In genomic region chr4:150258388-150258787, GRCm38 (mm10) we compare ENCODE assay signal across 10 mouse cellular contexts. TPM values are rescaled to one million over a fixed set of nuclear protein-coding genes. Genes with fewer than 3 reads are reported as not detected.
A peak's percentile ranks its signal among the peaks of the same experiment; 100 is the strongest.
DNase-seq lines count a peak whose midpoint lies in the region; ATAC-seq and TF ChIP-seq lines count a peak whose summit lies in the region.
"Had no signal": no experiment of that assay in that cellular context is flagged by ENCODE, and none has a peak within 500 bp of the region (broad histone marks: within the 10 kb centered on the region; RNA-seq: fewer than 3 reads in every experiment).

No protein-coding gene starts in this region.

- no peak for DNase-seq in heart, adult 9 months (ENCODE audit: low spot score in 2 of 2)
- DNase-seq in ES-E14 (ENCODE audit: low read depth, low spot score), result no peak
- DNase-seq in embryonic facial prominence, embryonic 14.5 days (ENCODE audit: low spot score), result no peak
- DNase-seq in spleen, postnatal 4 days (ENCODE audit: low spot score in 2 of 2), result no peak
- no peak for DNase-seq in testis, postnatal 14 days (ENCODE audit: low spot score)
- no peak for DNase-seq in c-Kit-positive CD71-positive TER-119-positive erythroid progenitor cells, embryonic 14.5 days (ENCODE audit: low spot score)

- no peak for ATAC-seq in heart, embryonic 14.5 days (ENCODE audit: insufficient number of reproducible peaks, insufficient read depth, low FRiP score, low read depth)
- 0 out of 2 replicates have a peak, but pooled peaks have one; percentile 10 for ATAC-seq in embryonic facial prominence, embryonic 14.5 days (ENCODE audit: low read depth)
- no peak for ATAC-seq in limb, embryonic 12.5 days (ENCODE audit: insufficient number of reproducible peaks, insufficient read depth, low FRiP score, low TSS enrichment, low read depth)
- ATAC-seq: CD4-positive, CD25-positive, alpha-beta regulatory T cell, adult 4 months had no signal

- no peak overlapping the region for H3K4me3 ChIP-seq in heart, embryonic 14.5 days (ENCODE audit: control insufficient read depth in 1 of 2, insufficient read depth in 1 of 2, low read depth in 1 of 2, low read length in 2 of 2)
- peak overlapping the region; percentile 17 to 28; a peak in 3 of 4 replicates for H3K4me3 ChIP-seq in ES-E14 (ENCODE audit: insufficient read depth in 1 of 2, low read depth in 1 of 2, low read length in 2 of 2, poor library complexity in 1 of 2, severe bottlenecking in 1 of 2)
- H3K4me3 ChIP-seq in embryonic facial prominence, embryonic 14.5 days (ENCODE audit: low read depth, low read length), result no peak overlapping the region
- no peak overlapping the region for H3K4me3 ChIP-seq in limb, embryonic 12.5 days (replicated peaks)

- peak overlapping the region; percentile 55 to 68 for H3K27ac ChIP-seq in heart, embryonic 14.5 days (replicated peaks in 1 of 2; ENCODE audit: control insufficient read depth in 1 of 2, insufficient read depth in 1 of 2, low read depth in 2 of 2, low read length in 2 of 2)
- H3K27ac ChIP-seq in ES-E14 (ENCODE audit: insufficient read depth, low read depth, low read length, poor library complexity, severe bottlenecking), result no peak overlapping the region
- peak overlapping the region; percentile 46 for H3K27ac ChIP-seq in embryonic facial prominence, embryonic 14.5 days (replicated peaks; ENCODE audit: low read depth, low read length)
- 0 out of 2 replicates have a peak overlapping the region, but pooled peaks have one; percentile 41 for H3K27ac ChIP-seq in limb, embryonic 12.5 days

- 61% methylated on average over 14 of the region's 14 CpGs for WGBS in heart, embryonic 14.5 days
- 58% methylated on average over 14 of the region's 14 CpGs for WGBS in embryonic facial prominence, embryonic 14.5 days
- WGBS in limb, embryonic 12.5 days, result 69% methylated on average over 14 of the region's 14 CpGs

- peak overlapping the region; percentile 50 for H3K9ac ChIP-seq in heart, embryonic 14.5 days (ENCODE audit: low read length)
- H3K9ac ChIP-seq in ES-E14 (ENCODE audit: insufficient read depth, low read depth, low read length, poor library complexity, severe bottlenecking), result peak overlapping the region; percentile 2; the same call in 1 of the 2 replicates
- H3K9ac ChIP-seq in embryonic facial prominence, embryonic 14.5 days (ENCODE audit: low read depth, low read length), result peak overlapping the region; percentile 46
- 0 out of 2 replicates have a peak overlapping the region, but pooled peaks have one; percentile 27 for H3K9ac ChIP-seq in limb, embryonic 12.5 days (replicated peaks)

- no peaks in the 10 kb centered on the region for H3K9me3 ChIP-seq in heart, embryonic 14.5 days (ENCODE audit: control insufficient read depth, low read length)
- no peaks in the 10 kb centered on the region for H3K9me3 ChIP-seq in ES-E14 (ENCODE audit: control insufficient read depth, insufficient read depth, low read depth, low read length)
- no peaks in the 10 kb centered on the region for H3K9me3 ChIP-seq in embryonic facial prominence, embryonic 14.5 days (ENCODE audit: control insufficient read depth, low read length)
- no peaks in the 10 kb centered on the region for H3K9me3 ChIP-seq in limb, embryonic 12.5 days

- H3K36me3 ChIP-seq in heart, embryonic 14.5 days (ENCODE audit: control insufficient read depth, insufficient read depth, low read length), result peaks cover 12% of the 10 kb centered on the region; the same call in 1 of the 2 replicates
- no peaks in the 10 kb centered on the region for H3K36me3 ChIP-seq in ES-E14 (ENCODE audit: control insufficient read depth, insufficient read depth, low read length, poor library complexity, severe bottlenecking)
- H3K36me3 ChIP-seq in embryonic facial prominence, embryonic 14.5 days (ENCODE audit: control insufficient read depth, insufficient read depth, low read length), result no peaks in the 10 kb centered on the region
- 0 out of 2 replicates have a peak, but pooled peaks cover 5% of the 10 kb centered on the region for H3K36me3 ChIP-seq in limb, embryonic 12.5 days

- peak overlapping the region; percentile 27 for H3K4me2 ChIP-seq in heart, embryonic 14.5 days (ENCODE audit: low read length)
- H3K4me2 ChIP-seq in embryonic facial prominence, embryonic 14.5 days (ENCODE audit: low read depth, low read length), result no peak overlapping the region
- no peak overlapping the region for H3K4me2 ChIP-seq in limb, embryonic 12.5 days

- in situ Hi-C loops in ES-E14 (cut with MboI; ENCODE audit: low sequenced_read_pairs in 2 of 2, unreplicated experiment in 2 of 2), result no loop called here

- peaks cover 14 to 19% of the 10 kb centered on the region in 2 experiments for H3K4me1 ChIP-seq in heart, embryonic 14.5 days (ENCODE audit: control insufficient read depth in 2 of 2, insufficient read depth in 2 of 2, low read length in 2 of 2)
- H3K4me1 ChIP-seq in ES-E14 (ENCODE audit: control insufficient read depth in 2 of 2, insufficient read depth in 2 of 2, low read length in 2 of 2, poor library complexity in 1 of 2), result peaks cover 5 to 30% of the 10 kb centered on the region in 2 experiments; a peak in 3 of 4 replicates
- peaks cover 5% of the 10 kb centered on the region; the same call in 1 of the 2 replicates for H3K4me1 ChIP-seq in embryonic facial prominence, embryonic 14.5 days (ENCODE audit: control insufficient read depth, insufficient read depth, low read length)
- H3K4me1 ChIP-seq in limb, embryonic 12.5 days (replicated peaks), result peaks cover 17% of the 10 kb centered on the region

- no peaks in the 10 kb centered on the region for H3K27me3 ChIP-seq in heart, embryonic 14.5 days (ENCODE audit: control insufficient read depth, insufficient read depth, low read length)
- no peaks in the 10 kb centered on the region for H3K27me3 ChIP-seq in embryonic facial prominence, embryonic 14.5 days (replicated peaks; ENCODE audit: control insufficient read depth, insufficient read depth, low read length)
- H3K27me3 ChIP-seq in limb, embryonic 12.5 days, result no peaks in the 10 kb centered on the region

TF ChIP-seq in ES-E14, 5 proteins besides CTCF, POLR2A, EP300 and RAD21:
- no peak for TF ChIP-seq ZNF384 (IDR thresholded peaks at IDR 0.05; ENCODE audit: low read depth, low read length)
- TF ChIP-seq HCFC1 (IDR thresholded peaks at IDR 0.05; ENCODE audit: borderline replicate concordance, insufficient read depth, low read length), result no peak
- no peak for TF ChIP-seq ZC3H11A (IDR thresholded peaks at IDR 0.05; ENCODE audit: borderline replicate concordance, low read depth, low read length)
- TF ChIP-seq MAFK (IDR thresholded peaks at IDR 0.05; ENCODE audit: insufficient read depth, low read depth, low read length), result no peak
- no peak for TF ChIP-seq CHD2 (IDR thresholded peaks at IDR 0.05; ENCODE audit: low read depth, low read length)

RNA-seq across cellular contexts. Expression of gene Eno1, which starts 21.9 kb away (rescaled TPM):
- 1,771 and 1,859 TPM in 2 replicates for polyA plus RNA-seq in heart, embryonic 14.5 days (2014; fragmentation: Nextera tagmentation; extraction: Ambion mirVana)
- total RNA-seq in ES-E14 (2012; rRNA removed), result 824 and 994 TPM in 2 replicates
- polyA plus RNA-seq in embryonic facial prominence, embryonic 14.5 days (2014; fragmentation: Nextera tagmentation; extraction: Ambion mirVana), result 1,320 and 1,483 TPM in 2 replicates
- polyA plus RNA-seq in limb, embryonic 12.5 days (2016; fragmentation: Nextera tagmentation; extraction: Ambion mirVana), result 1,793 and 1,872 TPM in 2 replicates

RNA-seq across cellular contexts. Expression of gene Rere, which starts 23.1 kb away (rescaled TPM):
- 25.9 and 28.5 TPM in 2 replicates for polyA plus RNA-seq in heart, embryonic 14.5 days (2014; fragmentation: Nextera tagmentation; extraction: Ambion mirVana)
- total RNA-seq in ES-E14 (2012; rRNA removed), result 21.7 and 24.8 TPM in 2 replicates
- 28.7 and 32.0 TPM in 2 replicates for polyA plus RNA-seq in embryonic facial prominence, embryonic 14.5 days (2014; fragmentation: Nextera tagmentation; extraction: Ambion mirVana)
- 31.4 and 35.4 TPM in 2 replicates for polyA plus RNA-seq in limb, embryonic 12.5 days (2016; fragmentation: Nextera tagmentation; extraction: Ambion mirVana)

RNA-seq across cellular contexts. Expression of gene Car6, which starts 57.3 kb away (rescaled TPM):
- not detected in 2 replicates for polyA plus RNA-seq in heart, embryonic 14.5 days (2014; fragmentation: Nextera tagmentation; extraction: Ambion mirVana)
- 0.18 and 0.21 TPM in 2 replicates for total RNA-seq in ES-E14 (2012; rRNA removed)
- not detected in 2 replicates for polyA plus RNA-seq in embryonic facial prominence, embryonic 14.5 days (2014; fragmentation: Nextera tagmentation; extraction: Ambion mirVana)
- 0.22 and 0.33 TPM in 2 replicates for polyA plus RNA-seq in limb, embryonic 12.5 days (2016; fragmentation: Nextera tagmentation; extraction: Ambion mirVana)
- total RNA-seq: liver, adult 2 months had no signal
- polyA plus RNA-seq: CD4-positive, CD25-positive, alpha-beta regulatory T cell, adult 4 months; liver, adult 2 months had no signal

Comparison
In these comparisons a context has a peak if more than half of its experiments do, and no peak if none do; other contexts are left out.
1. H3K4me3 ChIP-seq: peak in ES-E14 (2 of 2); none in heart, embryonic 14.5 days (0 of 2), embryonic facial prominence, embryonic 14.5 days (single experiment) and limb, embryonic 12.5 days (single experiment).
2. Peak in every context shown above with its lines, with median percentiles within 50 percentile points of each other: H3K9ac ChIP-seq.